Mouse (Mus musculus): ENCODE data around the gene Adamtsl1.

The Adamtsl1 gene

GRCm38 (mm10) chr4:86425581-86425980 lies 911.6 kb downstream of the Adamtsl1 start:
- DNase-seq: no peak

DNA sequence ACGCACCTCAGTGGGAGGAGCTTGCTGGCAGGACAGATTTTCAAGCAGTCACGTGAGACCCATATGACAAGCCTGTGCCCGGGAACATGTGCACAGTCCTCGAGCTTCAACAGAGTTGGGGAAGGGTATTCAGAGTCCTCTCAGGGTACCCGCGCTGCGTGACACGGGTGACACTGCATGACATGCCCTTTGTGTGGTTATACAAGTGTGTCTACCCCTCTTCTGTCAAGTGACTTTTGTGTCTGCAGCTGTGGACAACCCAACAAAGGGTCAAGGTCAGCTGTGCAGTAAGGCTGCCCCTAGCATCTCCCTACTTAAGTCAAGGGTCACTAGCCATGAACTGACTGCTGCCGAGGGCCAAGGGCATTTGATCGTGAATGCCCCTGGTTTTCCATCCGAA lies 912.6 kb downstream of the Adamtsl1 start:
- DNase-seq: no peak

GRCm38 (mm10) chr4:86427312-86427711 lies 913.3 kb downstream of the Adamtsl1 start:
- DNase-seq: no peak

DNA sequence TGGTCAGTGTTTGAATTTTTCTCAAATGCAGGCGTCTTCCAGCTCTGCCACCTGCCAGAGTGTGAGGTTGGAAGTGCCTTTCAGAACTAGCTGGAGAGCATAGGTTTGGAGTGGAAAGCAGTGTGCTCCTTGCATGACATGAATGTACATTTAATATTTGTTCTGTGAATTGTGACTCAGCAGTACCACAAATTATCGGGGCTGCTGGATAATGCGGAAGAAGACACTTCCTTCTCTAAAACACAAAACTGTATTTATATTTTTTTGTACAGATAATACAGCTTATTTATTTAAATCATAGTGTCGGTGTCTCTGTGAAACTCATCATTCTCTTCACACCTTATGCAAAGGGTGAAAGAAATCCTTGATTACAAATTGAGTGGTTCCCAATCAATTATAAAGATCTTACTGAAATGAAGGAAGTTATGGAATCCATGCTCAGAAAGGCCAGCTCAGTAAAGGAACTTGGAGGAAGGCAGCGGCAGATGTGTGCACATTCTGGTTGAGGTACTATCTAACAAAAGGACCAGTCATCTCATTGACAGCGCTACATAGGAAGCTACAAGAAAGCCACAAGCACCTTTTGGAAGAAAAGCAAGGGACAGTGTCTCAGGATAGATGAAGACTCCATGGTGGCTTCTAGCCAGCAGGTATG lies 914.2 kb downstream of the Adamtsl1 start:
- DNase-seq: no peak

DNA sequence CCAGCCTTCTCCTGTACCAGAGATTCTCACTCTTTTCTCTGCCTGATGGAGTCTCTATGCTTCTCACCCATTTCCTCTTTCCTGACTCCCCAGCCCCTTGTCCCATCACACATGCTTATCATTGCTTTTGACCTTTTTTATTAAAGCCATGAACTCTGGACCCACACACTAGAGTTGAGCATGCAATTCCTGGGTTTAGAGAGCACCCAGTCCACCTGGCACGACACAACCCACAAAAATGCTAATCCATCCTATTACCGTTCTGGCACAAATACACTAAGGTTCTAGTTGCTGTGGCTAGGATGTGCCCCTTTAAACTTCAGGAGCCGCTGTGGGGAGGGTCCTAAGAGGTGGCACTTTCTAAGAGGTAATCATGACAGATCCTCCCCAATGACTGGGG lies 921.7 kb downstream of the Adamtsl1 start:
- DNase-seq: no peak

DNA sequence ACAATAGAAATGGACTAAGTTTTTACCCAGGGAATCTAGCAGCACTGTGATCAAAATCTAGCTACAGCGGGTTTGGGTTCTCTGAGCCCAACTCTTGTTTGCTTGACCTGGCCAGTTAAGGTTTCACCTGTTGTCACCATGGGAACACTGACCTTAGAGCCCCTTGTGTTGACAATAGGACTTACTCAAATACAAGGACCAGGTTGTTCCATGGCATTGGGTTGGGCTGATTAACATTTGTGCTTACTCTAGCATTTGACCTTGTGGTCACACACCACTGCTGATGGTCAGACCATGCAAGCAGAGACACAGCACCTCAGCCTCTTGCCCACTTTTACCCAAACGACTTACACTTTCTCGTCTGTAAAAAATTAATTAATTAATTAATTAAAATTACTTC lies 922.4 kb downstream of the Adamtsl1 start:
- no peak for DNase-seq

DNA sequence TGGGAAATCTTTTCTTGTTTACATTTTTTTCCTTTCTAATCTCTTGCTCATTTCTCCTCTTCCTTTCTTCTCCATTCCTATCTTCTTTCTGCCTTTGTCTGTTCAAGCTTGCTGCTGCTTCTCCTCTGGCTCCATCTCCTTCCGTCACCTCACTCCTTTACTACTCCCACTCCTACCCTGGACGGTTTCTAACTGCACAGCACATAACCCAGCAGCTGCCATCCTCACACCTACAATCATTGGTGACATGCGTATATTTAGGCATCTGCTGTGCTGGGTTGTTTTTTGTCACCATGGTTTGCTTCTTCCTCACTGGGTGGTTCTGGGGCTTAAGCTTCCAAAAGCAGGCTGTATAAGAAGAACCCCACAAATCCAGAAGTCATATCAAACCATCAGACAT lies 936.5 kb downstream of the Adamtsl1 start:
- DNase-seq: peak; percentile 42

DNA sequence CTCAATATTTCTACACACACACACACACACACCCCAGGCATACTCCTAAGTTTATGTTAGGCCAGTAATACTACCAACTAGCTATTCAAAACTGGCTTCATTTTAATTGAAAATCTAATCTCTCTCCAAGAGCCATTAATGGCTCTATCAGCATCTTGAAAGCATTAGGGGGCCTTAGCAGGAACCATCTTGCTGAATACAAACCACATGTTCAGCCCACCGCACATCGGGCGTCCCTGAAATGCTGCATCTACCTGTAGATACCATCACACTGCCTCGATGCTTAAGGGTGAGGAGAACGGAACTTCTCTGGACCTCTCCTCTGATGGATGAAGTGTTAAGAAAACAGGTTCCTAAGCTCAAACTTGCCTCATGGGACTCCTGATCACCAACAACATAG lies 950.8 kb downstream of the Adamtsl1 start:
- DNase-seq: no peak
